Mouse (Mus musculus) Patski (cell line): ENCODE measurements at regions not wholly inside any gene's neighbourhood (a gene's known extent, or its start where the extent isn't known, plus 50 kb on each side); places are given as distances from the start of the nearest gene placed in this dataset.

ENCODE experiments used
- ATAC-seq: fragments of 100-300 bp; one replicate; pipeline ENCODE4 v1.8.0; 2021
- CTCF ChIA-PET: fragments of 350-600 bp; sonication (Branson Sonifier 250); formaldehyde crosslinking; loops from one replicate; lab custom pipeline; 2022; ENCODE audit warnings: inconsistent platforms; lab: Charles Lee
- POLR2A ChIA-PET: fragments of 350-600 bp; sonication (Branson Sonifier 250); formaldehyde crosslinking; loops from one replicate; lab custom pipeline; 2022; ENCODE audit warnings: antibody characterized with exemption, inconsistent platforms; lab: Charles Lee
- DNase-seq: peaks from one replicate; pipeline ENCODE4 v3.0.0-alpha.2; 2011; ENCODE audit warnings: low read depth, low spot score
- H3K27me3 ChIP-seq: fragments of 371-371 bp; one replicate; pipeline ENCODE4 v1.5.1; 2021
- CTCF ChIP-seq: fragments of 100-300 bp; IDR thresholded peaks from one replicate; pipeline ENCODE4 v1.5.1; 2021
- in situ Hi-C: fragments of 300-500 bp; cut with MboI; formaldehyde crosslinking; loops from 3 replicates; pipeline ENCODE4 v1.11.1; 2018; ENCODE audit warnings: low pct_unique_long_range_greater_than_20kb, mixed read lengths

DNA sequence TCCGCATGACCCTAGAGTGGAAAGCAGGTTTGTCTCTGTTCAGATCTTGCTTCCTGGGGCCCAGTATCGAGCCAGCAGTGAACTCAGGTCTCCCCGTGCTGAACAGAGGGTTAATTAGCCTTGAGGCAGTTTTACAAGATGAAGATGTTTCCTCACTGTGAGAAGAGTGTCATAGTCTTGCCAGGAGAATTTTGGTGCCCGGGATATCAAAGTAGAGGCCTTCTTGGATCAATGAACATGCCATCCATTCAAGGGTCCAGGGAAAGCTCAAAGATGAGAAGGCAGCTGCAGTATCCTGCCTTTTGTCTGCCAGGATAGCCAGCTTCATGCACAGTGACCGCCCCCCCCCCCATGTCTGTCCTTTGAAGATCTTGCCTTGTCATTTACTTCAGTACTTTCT is 114.2 kb upstream of the Mylip start:
- no peak for ATAC-seq
- TF ChIP-seq CTCF: no peak
- CTCF ChIA-PET: interaction anchor here (1.3 kb wide), 1 partner anchor 10 kb away, joined by 3 read pairs; no protein-coding TSS in a partner anchor
- H3K27me3 ChIP-seq: no peaks in the 10 kb centered on the region
- DNase-seq: no peak
- POLR2A ChIA-PET: no interaction called here
- in situ Hi-C loops: no loop called here

DNA sequence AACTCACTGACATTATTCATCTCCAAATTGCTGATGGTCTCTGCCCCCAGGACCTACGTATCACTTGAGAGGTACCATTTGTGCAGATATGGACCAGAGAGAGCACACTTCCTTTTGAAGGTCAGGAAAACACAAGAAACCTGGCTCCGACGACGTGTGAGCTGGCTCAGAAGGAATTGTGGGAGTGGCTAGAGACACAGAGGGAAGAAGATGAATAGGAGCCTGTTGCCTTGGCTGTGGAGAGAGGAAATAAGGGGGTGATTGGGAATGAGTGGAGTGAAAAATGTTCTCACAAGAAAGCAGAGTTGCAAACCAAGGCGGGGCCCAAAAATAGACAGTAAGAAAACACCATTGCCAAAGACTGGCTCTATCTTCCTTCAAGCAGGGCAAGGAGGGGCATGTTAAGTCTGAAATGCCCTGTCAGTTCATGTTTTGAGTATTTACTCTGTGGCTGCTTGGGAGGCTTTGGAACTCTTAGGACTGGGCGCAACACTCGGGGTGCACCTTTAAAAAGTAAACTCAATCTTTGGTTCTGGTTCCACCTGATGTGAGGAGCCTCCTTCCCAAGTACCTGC is 111.6 kb upstream of the Mylip start:
- no peak for TF ChIP-seq CTCF
- in situ Hi-C loops: no loop called here
- DNase-seq (no peak), ATAC-seq (no peak)
- ChIA-PET POLR2A (no interaction called here), CTCF (interaction anchor here (1.2 kb wide), 1 partner anchor 23 kb away, joined by 3 read pairs; no protein-coding TSS in a partner anchor)
- H3K27me3 ChIP-seq: peaks cover 9% of the 10 kb centered on the region

DNA sequence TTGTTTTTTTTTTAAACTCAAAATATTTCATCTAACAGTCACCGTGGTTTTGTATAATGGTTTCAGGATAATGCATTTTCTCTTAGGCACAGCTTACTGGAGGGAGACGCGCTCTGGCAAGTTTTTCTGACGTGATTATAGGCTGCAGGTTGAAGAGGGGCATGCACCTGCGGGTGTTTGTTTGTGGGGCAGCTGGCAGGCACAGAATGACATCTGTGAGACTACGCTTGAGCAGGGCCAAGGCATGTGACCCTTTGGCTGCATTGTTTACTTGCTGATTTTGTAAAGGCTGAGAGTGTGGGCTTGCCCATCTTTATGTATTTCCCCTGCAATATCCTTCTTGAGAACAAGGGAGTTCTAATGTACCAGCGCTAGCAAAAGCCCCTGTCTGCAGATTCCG is 108.4 kb upstream of the Mylip start:
- H3K27me3 ChIP-seq: peaks cover 16% of the 10 kb centered on the region
- no peak for TF ChIP-seq CTCF
- DNase-seq (no peak), ATAC-seq (no peak)
- in situ Hi-C loops: no loop called here
- ChIA-PET POLR2A (interaction anchor here (1.2 kb wide), 1 partner anchor 15 kb away, joined by 3 read pairs; no protein-coding TSS in a partner anchor), CTCF (no interaction called here)

DNA sequence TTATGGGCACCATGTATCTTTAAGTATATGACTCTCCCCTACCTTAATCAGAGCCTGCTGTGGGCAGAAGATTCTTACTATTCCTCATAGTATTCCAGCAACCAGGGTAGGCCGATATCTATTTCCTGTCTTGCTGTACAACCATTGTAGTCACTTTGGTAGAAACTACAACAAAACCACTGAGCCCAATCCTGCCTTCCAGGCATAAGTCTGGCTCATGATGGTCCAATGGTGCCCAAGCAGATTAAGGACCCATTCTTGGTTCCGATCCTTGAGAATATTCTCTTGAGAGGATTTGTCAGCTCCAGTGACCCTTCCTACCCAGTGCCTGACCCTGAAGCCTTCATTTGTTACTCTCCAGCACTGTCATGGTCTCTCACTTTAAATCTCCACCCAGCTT is 102.9 kb upstream of the Mylip start:
- peaks cover 21% of the 10 kb centered on the region for H3K27me3 ChIP-seq
- POLR2A ChIA-PET: no interaction called here
- CTCF ChIA-PET: no interaction called here
- no peak for ATAC-seq
- TF ChIP-seq CTCF: no peak
- in situ Hi-C loops: no loop called here
- DNase-seq: no peak

DNA sequence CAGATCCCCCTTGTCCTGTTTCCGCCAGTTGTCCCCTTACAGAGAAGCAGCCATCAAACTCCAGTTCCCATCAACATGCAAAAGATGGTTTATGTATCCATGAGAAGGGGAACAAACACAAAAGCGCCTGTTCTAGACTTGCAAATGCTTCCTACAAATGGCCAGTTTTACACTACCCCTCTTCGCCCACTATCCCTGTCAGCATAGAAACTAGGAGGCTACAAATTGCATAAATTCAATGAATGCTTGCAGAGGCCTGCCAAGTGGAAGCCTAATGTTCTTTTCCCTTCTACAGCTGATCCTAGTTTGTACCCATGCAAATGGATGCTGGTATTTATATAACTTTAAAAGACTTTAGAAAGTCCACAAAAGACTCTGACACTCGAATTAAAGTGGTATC is 102.3 kb upstream of the Mylip start:
- peaks cover 16% of the 10 kb centered on the region for H3K27me3 ChIP-seq
- POLR2A ChIA-PET: interaction anchor here (0.7 kb wide), 1 partner anchor 123 kb away, joined by 9 read pairs; no protein-coding TSS in a partner anchor
- CTCF ChIA-PET: no interaction called here
- ATAC-seq: no peak
- DNase-seq: no peak
- no peak for TF ChIP-seq CTCF
- in situ Hi-C loops: no loop called here

DNA sequence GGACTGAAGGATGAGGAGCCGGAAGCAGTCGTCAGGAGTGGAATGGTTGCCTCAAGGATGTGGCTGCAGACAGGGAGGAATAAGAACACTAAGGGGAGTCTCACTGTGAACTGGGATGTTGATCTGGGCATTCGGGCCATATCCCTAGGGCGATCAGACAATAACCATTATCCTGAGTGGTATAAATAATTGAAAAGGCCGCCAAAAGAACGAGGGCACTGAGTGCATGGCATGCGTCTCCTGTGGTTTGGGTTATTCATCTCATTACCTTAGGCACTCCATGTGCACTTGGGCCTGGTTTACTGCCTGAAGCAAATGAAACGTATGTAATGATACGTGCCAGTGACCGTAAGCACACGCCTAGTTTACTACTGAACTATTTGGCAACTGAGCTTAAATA is 99.6 kb upstream of the Mylip start:
- DNase-seq (no peak), ATAC-seq (no peak)
- POLR2A ChIA-PET: interaction anchor here (0.5 kb wide), 1 partner anchor 28 kb away, joined by 3 read pairs; no protein-coding TSS in a partner anchor
- CTCF ChIA-PET: no interaction called here
- in situ Hi-C loops: no loop called here
- H3K27me3 ChIP-seq: peaks cover 20% of the 10 kb centered on the region
- no peak for TF ChIP-seq CTCF

DNA sequence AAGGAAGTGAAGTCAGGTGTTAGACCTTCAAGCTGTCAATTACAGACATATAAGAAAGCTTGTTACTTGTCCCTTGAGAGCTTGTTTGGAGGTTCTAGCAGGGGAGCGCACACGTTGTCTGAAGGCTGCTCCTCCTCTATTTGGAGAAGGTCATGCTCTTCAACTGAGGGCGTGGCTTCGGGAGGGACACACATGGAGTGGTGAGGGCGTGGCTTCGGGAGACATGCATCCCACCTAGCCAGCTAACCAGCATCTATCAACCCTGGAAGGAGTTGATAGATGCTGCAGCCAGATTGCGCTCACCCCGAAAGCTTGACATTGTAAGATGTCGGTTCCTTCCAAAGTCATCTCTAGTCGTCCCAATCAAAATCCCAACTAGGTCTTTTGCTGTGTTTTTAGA is 94.9 kb upstream of the Mylip start:
- POLR2A ChIA-PET: no interaction called here

DNA sequence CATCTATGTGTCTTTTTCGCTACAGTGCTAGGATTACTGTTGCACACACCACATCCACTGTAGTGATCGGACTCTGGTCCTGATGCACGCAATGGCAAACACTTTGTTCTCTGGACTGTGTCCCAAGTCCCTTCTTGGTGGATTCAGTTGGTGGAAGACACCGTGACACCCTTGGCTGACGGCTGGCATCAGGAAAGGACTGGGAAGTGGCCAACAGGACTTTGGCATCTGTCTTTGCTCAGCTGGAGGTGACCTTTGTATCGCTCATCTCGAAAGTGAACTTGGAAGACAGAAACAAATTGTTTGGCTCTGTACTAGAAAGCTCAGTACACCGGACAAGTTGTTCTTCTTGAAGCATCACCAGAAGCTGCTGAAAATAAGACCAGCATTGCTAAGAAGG is 88.9 kb upstream of the Mylip start:
- ChIA-PET POLR2A (no interaction called here), CTCF (interaction anchor here (1.1 kb wide), 1 partner anchor 23 kb away, joined by 3 read pairs; no protein-coding TSS in a partner anchor)
- in situ Hi-C loops: no loop called here
- ATAC-seq (no peak), DNase-seq (no peak)
- TF ChIP-seq CTCF: no peak
- peaks cover 9% of the 10 kb centered on the region for H3K27me3 ChIP-seq

More for the DNA sequence above, 94.9 kb upstream of the Mylip start:
- CTCF ChIA-PET: no interaction called here
- in situ Hi-C loops: no loop called here
- DNase-seq (no peak), ATAC-seq (no peak)
- H3K27me3 ChIP-seq: peaks cover 26% of the 10 kb centered on the region
- no peak for TF ChIP-seq CTCF

DNA sequence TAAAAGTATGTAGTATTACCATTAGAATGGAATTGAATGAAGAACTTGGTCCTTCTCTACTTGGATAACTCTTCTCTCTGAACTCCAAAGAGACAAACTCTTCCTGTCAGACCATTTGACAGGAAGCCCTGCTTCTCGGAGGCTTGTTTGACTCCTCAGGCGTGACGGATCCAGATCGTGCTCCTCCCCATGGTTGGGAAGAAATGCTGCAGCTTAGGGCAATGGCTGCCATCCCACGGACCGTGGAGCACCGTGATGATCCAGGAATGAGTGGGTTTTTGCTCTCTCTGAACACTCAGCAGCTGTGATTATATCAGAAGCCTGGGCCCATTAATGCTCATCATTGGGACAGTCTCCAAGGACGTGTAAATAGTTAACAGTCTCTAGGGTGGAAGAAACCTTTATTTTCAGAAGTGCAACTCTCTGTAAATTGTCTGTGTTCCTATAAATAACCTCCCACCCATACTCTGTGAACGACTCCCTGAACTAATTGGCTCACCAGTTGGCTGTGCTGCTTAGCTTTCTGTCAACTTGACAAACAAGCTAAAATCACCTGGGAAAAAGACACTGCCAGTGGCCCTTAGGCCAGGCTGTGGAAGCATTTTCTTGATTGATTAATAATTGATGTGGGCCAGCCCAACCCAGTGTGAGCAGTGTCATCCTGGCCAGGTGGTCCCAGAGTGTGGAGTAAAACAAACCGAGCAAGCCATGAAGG is 88.2 kb upstream of the Mylip start:
- CTCF ChIA-PET: interaction anchor here (1.1 kb wide), 1 partner anchor 24 kb away, joined by 3 read pairs; no protein-coding TSS in a partner anchor
- no peak for ATAC-seq
- POLR2A ChIA-PET: no interaction called here
- in situ Hi-C loops: no loop called here
- DNase-seq: no peak
- no peak for TF ChIP-seq CTCF
- peaks cover 6% of the 10 kb centered on the region for H3K27me3 ChIP-seq

DNA sequence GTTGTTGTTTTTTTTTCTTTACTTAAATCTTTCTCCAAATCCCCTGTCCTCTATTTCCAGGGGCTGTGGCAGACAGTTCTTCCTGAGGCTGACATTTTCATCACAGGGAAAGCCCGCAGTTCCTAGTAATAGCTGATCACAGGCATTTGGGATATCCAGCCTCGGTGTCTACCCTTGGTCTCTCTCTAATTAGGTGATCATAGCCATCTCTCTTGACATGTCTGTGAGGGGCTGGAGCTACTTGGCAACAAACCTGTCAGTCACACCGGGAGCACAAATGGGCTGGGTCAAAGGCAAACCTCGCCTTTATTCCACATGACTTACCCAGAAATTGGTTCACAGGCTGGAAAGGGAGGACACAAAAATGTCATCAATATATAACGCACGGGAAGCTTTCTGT is 86.7 kb upstream of the Mylip start:
- peaks cover 6% of the 10 kb centered on the region for H3K27me3 ChIP-seq
- in situ Hi-C loops: no loop called here
- TF ChIP-seq CTCF: no peak
- ATAC-seq (no peak), DNase-seq (no peak)
- ChIA-PET POLR2A (no interaction called here), CTCF (no interaction called here)

DNA sequence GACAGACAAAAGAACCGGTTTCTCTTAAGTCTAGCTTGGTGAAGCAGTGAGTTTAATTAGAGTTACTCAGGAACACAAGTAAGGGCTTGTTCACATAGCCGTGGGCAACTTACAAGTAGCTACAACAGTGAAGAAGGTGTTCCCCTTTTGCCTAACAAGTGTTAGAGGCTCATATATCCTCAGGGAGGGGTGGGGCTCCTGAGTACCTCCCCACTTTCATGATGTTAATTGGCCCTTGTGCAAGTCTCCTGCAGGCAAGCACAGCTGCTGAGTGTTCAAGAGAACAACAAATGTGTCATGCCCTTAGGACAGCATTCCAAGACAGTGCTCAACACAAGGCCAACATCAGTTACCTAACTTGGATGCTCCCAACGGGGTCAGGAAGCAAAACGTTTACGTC is 83.4 kb upstream of the Mylip start:
- DNase-seq: no peak
- ChIA-PET CTCF (no interaction called here), POLR2A (interaction anchor here (0.5 kb wide), 1 partner anchor 572 kb away, joined by 3 read pairs; no protein-coding TSS in a partner anchor)
- ATAC-seq: no peak
- no peak for TF ChIP-seq CTCF
- no peaks in the 10 kb centered on the region for H3K27me3 ChIP-seq
- in situ Hi-C loops: no loop called here
